Mouse (Mus musculus) thymus, adult 18-20 months (tissue): ENCODE results near the gene Gabbr1.

Source experiments
- DNase-seq, 2 experiments: peaks; one replicate each; pipeline ENCODE4 v3.0.0; 2022; ENCODE audit warnings: mixed read lengths in 2 of 2

The Gabbr1 gene

GRCm38 (mm10) chr17:37044651-37045244 lies 1.0 kb upstream of the Gabbr1 start:
- DNase-seq: no peak

- DNase-seq: peak; percentile 66 to 72
Measured at GRCm38 (mm10) chr17:37046312-37047112, 746 bp downstream of the Gabbr1 start.

- peak; percentile 8 to 28 for DNase-seq
Measured at GRCm38 (mm10) chr17:37047332-37047976, 1.7 kb downstream of the Gabbr1 start.

- DNase-seq: no peak
Measured at GRCm38 (mm10) chr17:37047981-37048380, 2.2 kb downstream of the Gabbr1 start.

GRCm38 (mm10) chr17:37048383-37048782 lies 2.6 kb downstream of the Gabbr1 start:
- peak in 1 of 2 experiments; percentile 15 for DNase-seq

- DNase-seq: peak; percentile 27 to 37
Measured at GRCm38 (mm10) chr17:37049570-37050310, 4.0 kb downstream of the Gabbr1 start.

- peak; percentile 25 to 33 for DNase-seq
Measured at GRCm38 (mm10) chr17:37050399-37050798, 4.6 kb downstream of the Gabbr1 start.

- no peak for DNase-seq
Measured at GRCm38 (mm10) chr17:37050876-37051275, 5.1 kb downstream of the Gabbr1 start.

GRCm38 (mm10) chr17:37051745-37052144 lies 6.0 kb downstream of the Gabbr1 start:
- DNase-seq: no peak

GRCm38 (mm10) chr17:37056957-37057356 lies 11.2 kb downstream of the Gabbr1 start:
- no peak for DNase-seq

- no peak for DNase-seq
Measured at GRCm38 (mm10) chr17:37061435-37061834, 15.7 kb downstream of the Gabbr1 start.

GRCm38 (mm10) chr17:37062101-37062641 lies 16.4 kb downstream of the Gabbr1 start:
- DNase-seq: no peak

GRCm38 (mm10) chr17:37063063-37063462 lies 17.3 kb downstream of the Gabbr1 start:
- no peak for DNase-seq

GRCm38 (mm10) chr17:37063686-37064495 lies 18.1 kb downstream of the Gabbr1 start:
- DNase-seq: no peak

- DNase-seq: no peak
Measured at GRCm38 (mm10) chr17:37065993-37066392, 20.2 kb downstream of the Gabbr1 start.

- no peak for DNase-seq
Measured at GRCm38 (mm10) chr17:37067861-37068260, 22.1 kb downstream of the Gabbr1 start.

- no peak for DNase-seq
Measured at GRCm38 (mm10) chr17:37070121-37070520, 24.4 kb downstream of the Gabbr1 start.

- no peak for DNase-seq
Measured at GRCm38 (mm10) chr17:37072080-37072729, 26.4 kb downstream of the Gabbr1 start.

- DNase-seq: no peak
Measured at GRCm38 (mm10) chr17:37072730-37073276, 27.0 kb downstream of the Gabbr1 start.

- no peak for DNase-seq
Measured at GRCm38 (mm10) chr17:37075181-37075580, 29.4 kb downstream of the Gabbr1 start.

- DNase-seq: no peak
Measured at GRCm38 (mm10) chr17:37075766-37076165, 30.0 kb downstream of the Gabbr1 start.
